Mouse (Mus musculus): Measurements from ENCODE around the gene Hist1h1c. TPM values are rescaled to one million over a fixed set of nuclear protein-coding genes. Genes with fewer than 3 reads are reported as not detected.
"Not testable (repeated sequence)": the region's sequence is repeated elsewhere in the genome, so short reads cannot be mapped to it uniquely, and the experiment has no call there.

The Hist1h1c gene
- polyA plus RNA-seq, 1 experiment from 2014 or later = 6.9 TPM

- ATAC-seq (replicated peaks) = peak; percentile 51
- H3K4me1 ChIP-seq = peaks cover 40% of the 10 kb centered on the region
- H3K9me3 ChIP-seq = no peaks in the 10 kb centered on the region
Observed at GRCm38 (mm10) chr13:23760240-23760971, 21.8 kb downstream of the Hist1h1c start.

GRCm38 (mm10) chr13:23760972-23761864, 22.6 kb downstream of the Hist1h1c start, which contains the start of gene Hist1h4a:
TSS of gene Hist1h4a (minus strand) at chr13:23761230.
- Histone ChIP-seq H3K9me3 (no peaks in the 10 kb centered on the region), H3K4me3 (peak within 1 kb of the TSS; percentile 65), H3K27ac (peak within 1 kb of the TSS; percentile 87), H3K36me3 (replicated peaks) (no peaks in the 10 kb centered on the region), H3K4me1 (peaks cover 39% of the 10 kb centered on the region), H3K27me3 (replicated peaks) (no peaks in the 10 kb centered on the region), H3K4me2 (peak within 1 kb of the TSS; percentile 94), H3K9ac (peak within 1 kb of the TSS; percentile 44)
- peak; percentile 81 for ATAC-seq (replicated peaks)
- WGBS = under 1% methylated on average over 67 of the region's 72 CpGs

More at GRCm38 (mm10) chr13:23760240-23760971, 21.8 kb downstream of the Hist1h1c start:
- Histone ChIP-seq H3K36me3 (replicated peaks) (no peaks in the 10 kb centered on the region), H3K9ac (peak overlapping the region; percentile 44), H3K27ac (peak overlapping the region; percentile 87), H3K27me3 (replicated peaks) (no peaks in the 10 kb centered on the region), H3K4me3 (peak overlapping the region; percentile 65), H3K4me2 (peak overlapping the region; percentile 94)
- 2% methylated on average over 23 of the region's 27 CpGs for WGBS

- H3K36me3 ChIP-seq (replicated peaks); H3K9me3 ChIP-seq; H3K27me3 ChIP-seq (replicated peaks): not testable (repeated sequence)
- ATAC-seq (replicated peaks) = peak; percentile 65
- Histone ChIP-seq H3K4me3 (peak within 1 kb of the TSS; percentile 65), H3K27ac (peak within 1 kb of the TSS; percentile 87), H3K4me1 (peaks cover 38% of the 10 kb centered on the region), H3K4me2 (peak within 1 kb of the TSS; percentile 94), H3K9ac (peak within 1 kb of the TSS; percentile 29; the same call in 1 of the 2 replicates)
- under 1% methylated on average over 29 of the region's 52 CpGs for WGBS
Observed at GRCm38 (mm10) chr13:23761871-23762821, 23.5 kb downstream of the Hist1h1c start, which contains the start of gene Hist1h3a. TSS of gene Hist1h3a (minus strand) at chr13:23762386.

GRCm38 (mm10) chr13:23763242-23763585, 24.6 kb downstream of the Hist1h1c start:
- ATAC-seq (replicated peaks) = no peak
- under 1% methylated on average over 10 of the region's 10 CpGs for WGBS
- H3K9ac ChIP-seq = peak overlapping the region; percentile 67; the same call in 1 of the 2 replicates

GRCm38 (mm10) chr13:23763586-23764323, 25.1 kb downstream of the Hist1h1c start, which contains the start of gene Hist1h1a:
TSS of gene Hist1h1a (plus strand) at chr13:23763666.
- Histone ChIP-seq H3K36me3 (replicated peaks) (no peaks in the 10 kb centered on the region), H3K27ac (peak within 1 kb of the TSS; percentile 87), H3K9me3 (no peaks in the 10 kb centered on the region), H3K4me3 (peak within 1 kb of the TSS; percentile 65), H3K4me2 (peak within 1 kb of the TSS; percentile 94), H3K27me3 (replicated peaks) (no peaks in the 10 kb centered on the region), H3K4me1 (peaks cover 33% of the 10 kb centered on the region), H3K9ac (peak within 1 kb of the TSS; percentile 67)
- WGBS = 3% methylated on average over 34 of the region's 34 CpGs
- peak; percentile 77 for ATAC-seq (replicated peaks)

More at GRCm38 (mm10) chr13:23763242-23763585, 24.6 kb downstream of the Hist1h1c start:
- H3K36me3 ChIP-seq (replicated peaks) = no peaks in the 10 kb centered on the region
- H3K4me2 ChIP-seq = peak overlapping the region; percentile 94
- no peaks in the 10 kb centered on the region for H3K27me3 ChIP-seq (replicated peaks)
- H3K4me3 ChIP-seq = peak overlapping the region; percentile 65
- H3K9me3 ChIP-seq = no peaks in the 10 kb centered on the region
- peaks cover 33% of the 10 kb centered on the region for H3K4me1 ChIP-seq
- peak overlapping the region; percentile 87 for H3K27ac ChIP-seq

GRCm38 (mm10) chr13:23764324-23765171, 25.9 kb downstream of the Hist1h1c start:
- peak overlapping the region; percentile 67 for H3K9ac ChIP-seq
- H3K4me3 ChIP-seq = peak overlapping the region; percentile 65
- 28% methylated on average over 12 of the region's 12 CpGs for WGBS

GRCm38 (mm10) chr13:23765172-23765513, 26.5 kb downstream of the Hist1h1c start:
- H3K4me2 ChIP-seq = no peak overlapping the region
- no peak for ATAC-seq (replicated peaks)
- no peaks in the 10 kb centered on the region for H3K9me3 ChIP-seq
- no peaks in the 10 kb centered on the region for H3K36me3 ChIP-seq (replicated peaks)
- H3K27me3 ChIP-seq (replicated peaks) = no peaks in the 10 kb centered on the region
- peaks cover 28% of the 10 kb centered on the region for H3K4me1 ChIP-seq
- WGBS = 73% methylated on average over 1 of the region's 1 CpGs
- H3K9ac ChIP-seq = no peak overlapping the region
- H3K4me3 ChIP-seq = no peak overlapping the region
- H3K27ac ChIP-seq = no peak overlapping the region

More at GRCm38 (mm10) chr13:23764324-23765171, 25.9 kb downstream of the Hist1h1c start:
- Histone ChIP-seq H3K27me3 (replicated peaks) (no peaks in the 10 kb centered on the region), H3K4me2 (peak overlapping the region; percentile 94), H3K27ac (peak overlapping the region; percentile 87; the same call in 1 of the 2 replicates), H3K9me3 (no peaks in the 10 kb centered on the region), H3K36me3 (replicated peaks) (no peaks in the 10 kb centered on the region), H3K4me1 (peaks cover 33% of the 10 kb centered on the region)
- ATAC-seq (replicated peaks) = no peak

GRCm38 (mm10) chr13:23766772-23767171, 28.2 kb downstream of the Hist1h1c start:
- Histone ChIP-seq H3K4me1 (peaks cover 20% of the 10 kb centered on the region), H3K27ac (no peak overlapping the region), H3K4me2 (no peak overlapping the region), H3K9me3 (no peaks in the 10 kb centered on the region), H3K4me3 (no peak overlapping the region), H3K36me3 (replicated peaks) (no peaks in the 10 kb centered on the region), H3K27me3 (replicated peaks) (no peaks in the 10 kb centered on the region), H3K9ac (no peak overlapping the region)
- no peak for ATAC-seq (replicated peaks)

GRCm38 (mm10) chr13:23768834-23769397, 30.3 kb downstream of the Hist1h1c start:
- Histone ChIP-seq H3K4me1 (peaks cover 6% of the 10 kb centered on the region), H3K9ac (no peak overlapping the region), H3K27me3 (replicated peaks) (no peaks in the 10 kb centered on the region), H3K36me3 (replicated peaks) (no peaks in the 10 kb centered on the region), H3K4me2 (no peak overlapping the region), H3K4me3 (no peak overlapping the region), H3K9me3 (no peaks in the 10 kb centered on the region), H3K27ac (no peak overlapping the region)
- whole genome bisulfite sequencing = 45% methylated on average over 5 of the region's 5 CpGs
- ATAC-seq (replicated peaks) = no peak

GRCm38 (mm10) chr13:23769613-23770012, 31.0 kb downstream of the Hist1h1c start, which contains the start of gene Trim38:
TSS of gene Trim38 (plus strand) at chr13:23769913.
- not testable (repeated sequence) for H3K4me3 ChIP-seq; H3K27ac ChIP-seq; H3K4me1 ChIP-seq; H3K27me3 ChIP-seq (replicated peaks); H3K4me2 ChIP-seq; ATAC-seq (replicated peaks); H3K9ac ChIP-seq; H3K9me3 ChIP-seq; H3K36me3 ChIP-seq (replicated peaks)
- 84% methylated on average over 2 of the region's 2 CpGs for WGBS
